Mouse (Mus musculus): ENCODE results near the gene Serhl. TPM values are rescaled to one million over a fixed set of nuclear protein-coding genes. Genes with fewer than 3 reads are reported as not detected.

Gene Serhl
- polyA plus RNA-seq, 1 experiment from 2014 or later = 58.9 TPM

- WGBS = 65% methylated on average over 13 of the region's 13 CpGs
- H3K27me3 ChIP-seq (replicated peaks) = peaks cover 11% of the 10 kb centered on the region
- H3K36me3 ChIP-seq = no peaks in the 10 kb centered on the region
- H3K27ac ChIP-seq (ENCODE audit: poor library complexity, severe bottlenecking) = no peak overlapping the region
- no peak overlapping the region for H3K4me3 ChIP-seq
- H3K9ac ChIP-seq = no peak overlapping the region
- no peak overlapping the region for H3K4me2 ChIP-seq
- no peaks in the 10 kb centered on the region for H3K9me3 ChIP-seq (replicated peaks)
- ATAC-seq (ENCODE audit: insufficient number of reproducible peaks, low FRiP score) = no peak
- H3K4me1 ChIP-seq (replicated peaks) = peaks cover 22% of the 10 kb centered on the region
Measured at GRCm38 (mm10) chr15:83084022-83084640, 5.2 kb upstream of the Serhl start.

- Histone ChIP-seq H3K4me2 (no peak overlapping the region), H3K27ac (ENCODE audit: poor library complexity, severe bottlenecking) (no peak overlapping the region), H3K36me3 (no peaks in the 10 kb centered on the region), H3K4me3 (no peak overlapping the region), H3K9ac (no peak overlapping the region), H3K4me1 (replicated peaks) (peaks cover 25% of the 10 kb centered on the region), H3K27me3 (replicated peaks) (peaks cover 24% of the 10 kb centered on the region), H3K9me3 (replicated peaks) (no peaks in the 10 kb centered on the region)
- WGBS = 21% methylated on average over 7 of the region's 7 CpGs
- no peak for ATAC-seq (ENCODE audit: insufficient number of reproducible peaks, low FRiP score)
Measured at GRCm38 (mm10) chr15:83085901-83086300, 3.4 kb upstream of the Serhl start.

GRCm38 (mm10) chr15:83086636-83087328 is 2.5 kb upstream of the Serhl start:
- no peak overlapping the region for H3K4me3 ChIP-seq
- H3K4me1 ChIP-seq (replicated peaks) = peaks cover 25% of the 10 kb centered on the region
- H3K9me3 ChIP-seq (replicated peaks) = no peaks in the 10 kb centered on the region
- H3K27me3 ChIP-seq (replicated peaks) = peaks cover 24% of the 10 kb centered on the region
- 51% methylated on average over 13 of the region's 13 CpGs for WGBS
- ATAC-seq (ENCODE audit: insufficient number of reproducible peaks, low FRiP score) = no peak
- H3K36me3 ChIP-seq = no peaks in the 10 kb centered on the region
- no peak overlapping the region for H3K4me2 ChIP-seq
- H3K27ac ChIP-seq (ENCODE audit: poor library complexity, severe bottlenecking) = no peak overlapping the region
- H3K9ac ChIP-seq = no peak overlapping the region

- Histone ChIP-seq H3K36me3 (no peaks in the 10 kb centered on the region), H3K27me3 (replicated peaks) (peaks cover 19% of the 10 kb centered on the region), H3K9ac (no peak overlapping the region), H3K4me3 (peak overlapping the region; percentile 2; the same call in 1 of the 2 replicates), H3K9me3 (replicated peaks) (no peaks in the 10 kb centered on the region), H3K4me1 (replicated peaks) (peaks cover 24% of the 10 kb centered on the region), H3K27ac (ENCODE audit: poor library complexity, severe bottlenecking) (no peak overlapping the region), H3K4me2 (peak overlapping the region; percentile 36)
- WGBS = 6% methylated on average over 27 of the region's 27 CpGs
- ATAC-seq (ENCODE audit: insufficient number of reproducible peaks, low FRiP score) = no peak
Measured at GRCm38 (mm10) chr15:83088495-83089428, 544 bp upstream of the Serhl start.

GRCm38 (mm10) chr15:83090874-83091273 is 1.6 kb downstream of the Serhl start:
- no peak overlapping the region for H3K4me2 ChIP-seq
- 31% methylated on average over 3 of the region's 3 CpGs for WGBS
- H3K27me3 ChIP-seq (replicated peaks) = peaks cover 19% of the 10 kb centered on the region
- H3K9me3 ChIP-seq (replicated peaks) = no peaks in the 10 kb centered on the region
- H3K9ac ChIP-seq = no peak overlapping the region
- no peak overlapping the region for H3K4me3 ChIP-seq
- ATAC-seq (ENCODE audit: insufficient number of reproducible peaks, low FRiP score) = no peak
- no peak overlapping the region for H3K27ac ChIP-seq (ENCODE audit: poor library complexity, severe bottlenecking)
- peaks cover 18% of the 10 kb centered on the region for H3K4me1 ChIP-seq (replicated peaks)
- H3K36me3 ChIP-seq = no peaks in the 10 kb centered on the region

GRCm38 (mm10) chr15:83093687-83094086 is 4.4 kb downstream of the Serhl start:
- no peak overlapping the region for H3K27ac ChIP-seq (ENCODE audit: poor library complexity, severe bottlenecking)
- no peaks in the 10 kb centered on the region for H3K9me3 ChIP-seq (replicated peaks)
- no peaks in the 10 kb centered on the region for H3K36me3 ChIP-seq
- no peak overlapping the region for H3K9ac ChIP-seq
- H3K27me3 ChIP-seq (replicated peaks) = peaks cover 17% of the 10 kb centered on the region
- no peak overlapping the region for H3K4me2 ChIP-seq
- ATAC-seq (ENCODE audit: insufficient number of reproducible peaks, low FRiP score) = no peak
- H3K4me3 ChIP-seq = no peak overlapping the region
- peaks cover 13% of the 10 kb centered on the region for H3K4me1 ChIP-seq (replicated peaks)
- 77% methylated on average over 2 of the region's 2 CpGs for WGBS

- Histone ChIP-seq H3K27ac (ENCODE audit: poor library complexity, severe bottlenecking) (no peak overlapping the region), H3K9ac (no peak overlapping the region), H3K4me1 (replicated peaks) (peaks cover 21% of the 10 kb centered on the region), H3K4me3 (no peak overlapping the region), H3K4me2 (no peak overlapping the region), H3K9me3 (replicated peaks) (no peaks in the 10 kb centered on the region), H3K27me3 (replicated peaks) (no peaks in the 10 kb centered on the region; the same call in 1 of the 2 replicates), H3K36me3 (no peaks in the 10 kb centered on the region)
- WGBS = 34% methylated on average over 2 of the region's 2 CpGs
- no peak for ATAC-seq (ENCODE audit: insufficient number of reproducible peaks, low FRiP score)
Measured at GRCm38 (mm10) chr15:83095950-83096349, 6.6 kb downstream of the Serhl start.

- Histone ChIP-seq H3K36me3 (0 out of 2 replicates have a peak, but pooled peaks cover 7% of the 10 kb centered on the region), H3K4me1 (replicated peaks) (peaks cover 28% of the 10 kb centered on the region), H3K27me3 (replicated peaks) (no peaks in the 10 kb centered on the region; the same call in 1 of the 2 replicates), H3K9me3 (replicated peaks) (no peaks in the 10 kb centered on the region), H3K27ac (ENCODE audit: poor library complexity, severe bottlenecking) (peak overlapping the region; percentile 73), H3K9ac (peak overlapping the region; percentile 83), H3K4me2 (peak overlapping the region; percentile 89), H3K4me3 (peak overlapping the region; percentile 66)
- ATAC-seq (ENCODE audit: insufficient number of reproducible peaks, low FRiP score) = peak; percentile 90
- 5% methylated on average over 31 of the region's 31 CpGs for WGBS
Measured at GRCm38 (mm10) chr15:83099533-83100331, 10.4 kb downstream of the Serhl start.

- peak overlapping the region; percentile 89 for H3K4me2 ChIP-seq
- peak overlapping the region; percentile 73 for H3K27ac ChIP-seq (ENCODE audit: poor library complexity, severe bottlenecking)
- H3K9ac ChIP-seq = peak overlapping the region; percentile 83
- no peak; the same call in 1 of the 2 replicates for ATAC-seq (ENCODE audit: insufficient number of reproducible peaks, low FRiP score)
- peaks cover 8% of the 10 kb centered on the region for H3K36me3 ChIP-seq
- peak overlapping the region; percentile 66 for H3K4me3 ChIP-seq
- 1% methylated on average over 8 of the region's 8 CpGs for WGBS
- no peaks in the 10 kb centered on the region for H3K9me3 ChIP-seq (replicated peaks)
- no peaks in the 10 kb centered on the region; the same call in 1 of the 2 replicates for H3K27me3 ChIP-seq (replicated peaks)
- peaks cover 28% of the 10 kb centered on the region for H3K4me1 ChIP-seq (replicated peaks)
Measured at GRCm38 (mm10) chr15:83100332-83100662, 11.0 kb downstream of the Serhl start.

GRCm38 (mm10) chr15:83103111-83103510 is 13.8 kb downstream of the Serhl start:
- Histone ChIP-seq H3K4me2 (no peak overlapping the region), H3K4me3 (no peak overlapping the region), H3K9ac (no peak overlapping the region), H3K27ac (ENCODE audit: poor library complexity, severe bottlenecking) (no peak overlapping the region), H3K9me3 (replicated peaks) (no peaks in the 10 kb centered on the region), H3K27me3 (replicated peaks) (no peaks in the 10 kb centered on the region; the same call in 1 of the 2 replicates), H3K36me3 (peaks cover 24% of the 10 kb centered on the region), H3K4me1 (replicated peaks) (peaks cover 21% of the 10 kb centered on the region)
- no peak for ATAC-seq (ENCODE audit: insufficient number of reproducible peaks, low FRiP score)
- 71% methylated on average over 1 of the region's 1 CpGs for WGBS
